Mouse (Mus musculus): ENCODE data around the gene Smchd1.
A peak's percentile ranks its signal among the peaks of the same experiment; 100 is the strongest.
"Not testable (repeated sequence)": the region's sequence is repeated elsewhere in the genome, so short reads cannot be mapped to it uniquely, and the experiment has no call there.

Smchd1 gene

DNA sequence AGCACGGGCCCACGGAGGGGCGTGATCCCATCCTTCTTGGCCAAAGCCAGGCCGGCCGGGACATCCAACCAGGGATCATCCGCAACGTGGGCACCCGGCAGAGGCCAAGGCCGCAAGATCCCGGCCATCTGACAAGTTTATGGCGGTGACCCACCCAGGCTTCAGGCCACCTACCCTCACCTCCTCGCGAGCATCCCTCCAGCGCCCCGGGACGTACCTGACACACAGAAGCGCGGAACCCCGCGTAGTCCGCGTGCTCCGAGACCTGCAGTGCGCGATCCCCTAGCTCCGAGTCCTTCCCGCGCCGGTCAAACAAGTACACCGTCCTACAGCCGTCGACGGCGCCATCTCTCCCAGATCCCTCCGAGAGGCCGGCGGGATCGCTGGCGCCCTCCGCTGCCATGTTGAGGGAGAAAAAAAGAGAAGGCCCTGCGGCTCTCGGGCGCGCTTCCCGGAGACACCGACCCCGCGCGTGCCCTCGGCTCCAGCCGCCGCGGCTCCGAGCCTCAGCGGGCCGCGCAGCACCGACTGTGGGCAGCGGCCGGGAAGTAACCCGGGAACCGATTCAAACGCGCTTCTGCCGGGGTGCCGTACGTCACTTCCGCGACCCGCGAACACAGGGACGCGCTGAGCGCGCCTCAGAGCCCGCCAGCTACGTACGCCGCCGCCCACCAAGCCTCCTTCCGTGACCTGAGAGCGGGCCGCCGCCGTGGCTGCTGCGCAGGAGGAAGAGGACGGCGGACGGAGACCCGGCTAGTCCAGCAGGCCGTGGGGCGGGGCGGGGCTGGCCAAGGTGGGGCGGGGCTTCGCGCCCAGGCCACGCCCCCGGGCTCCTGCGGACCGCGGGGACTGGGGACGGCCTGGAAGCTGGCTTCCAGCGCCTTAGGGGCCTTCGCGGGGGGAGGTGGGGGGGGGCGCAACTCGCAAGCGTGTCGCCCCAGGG, at the start of gene Smchd1:
TSS of gene Smchd1 (minus strand) at position 582 of the 943 bp plus-strand sequence.
- peak; percentile 85 to 92 for DNase-seq (ENCODE audit: low spot score in 2 of 2)

DNA sequence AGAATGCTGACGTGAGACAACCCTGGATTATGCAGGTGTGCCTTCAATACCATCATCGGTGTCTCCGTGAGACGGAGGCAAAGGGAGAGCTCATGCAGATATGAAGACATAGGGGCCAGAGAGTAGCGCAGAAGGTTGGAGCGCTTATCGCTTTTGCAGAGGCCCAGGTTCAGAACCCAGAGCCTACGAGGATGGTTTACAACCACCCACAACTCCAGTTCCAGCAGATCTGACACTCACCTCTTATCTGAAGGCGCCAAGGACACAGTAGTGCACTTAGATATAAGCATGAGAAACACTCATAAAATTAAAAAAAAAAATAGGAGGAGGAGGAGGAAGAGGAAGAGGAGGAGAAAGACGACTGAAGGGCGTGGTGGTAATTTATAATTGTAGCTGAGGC, 35.2 kb upstream of the Smchd1 start:
- no peak for DNase-seq (ENCODE audit: low spot score in 2 of 2)

DNA sequence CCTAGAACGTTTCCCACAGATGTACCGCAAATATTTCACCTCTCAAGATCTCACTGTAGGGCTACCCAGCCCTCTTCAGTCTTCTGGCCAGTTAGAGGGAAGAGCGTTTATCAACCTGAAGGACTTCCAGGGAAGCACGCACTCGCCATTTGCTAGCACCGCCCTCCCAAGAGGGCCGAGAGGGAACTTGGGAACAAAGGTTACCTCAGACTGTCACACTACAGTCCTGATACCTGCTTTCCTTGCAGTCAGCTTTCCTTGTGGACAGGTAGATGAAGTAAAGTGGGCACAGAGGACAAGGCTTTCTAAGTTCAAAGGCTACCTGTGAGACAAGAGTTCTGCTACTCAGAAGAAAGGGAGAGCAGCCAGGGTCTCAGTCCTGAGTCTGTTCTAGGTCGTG, 31.7 kb upstream of the Smchd1 start:
- no peak for DNase-seq (ENCODE audit: low spot score in 2 of 2)

DNA sequence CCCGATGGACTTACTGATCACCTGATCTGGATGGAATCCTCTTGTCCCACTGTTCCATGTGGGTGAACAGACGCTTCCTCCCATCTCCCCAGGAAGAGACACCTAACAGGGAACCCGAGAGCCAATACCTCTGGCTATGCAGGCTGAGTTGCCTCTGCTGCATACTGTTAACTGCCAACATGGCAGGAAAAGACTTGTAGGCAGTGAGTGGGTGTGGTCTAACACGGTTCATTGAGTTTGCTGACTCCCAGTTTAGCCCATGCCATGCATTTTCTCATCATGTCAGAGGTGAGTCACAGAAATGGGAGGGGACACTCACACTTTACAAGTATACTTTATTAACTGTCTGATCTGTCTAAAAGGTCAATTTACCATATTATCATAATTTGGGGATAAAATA, 20.6 kb upstream of the Smchd1 start:
- no peak for DNase-seq (ENCODE audit: low spot score in 2 of 2)

DNA sequence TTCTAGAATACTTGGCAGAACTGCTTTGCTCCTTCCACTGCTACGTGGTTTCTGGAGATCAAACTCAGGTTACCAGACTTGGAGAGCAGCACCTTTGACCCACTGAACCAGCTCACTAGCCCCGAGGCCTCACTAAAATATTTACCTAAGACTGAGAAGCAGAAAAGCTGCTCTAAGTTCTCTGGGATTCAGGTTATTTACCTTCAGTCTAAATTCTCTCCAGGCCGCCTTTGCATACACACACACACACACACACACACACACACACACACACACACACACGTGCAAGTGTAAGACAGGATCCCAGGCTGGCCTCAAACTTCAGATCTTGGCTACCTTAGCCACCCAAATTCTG, 16.2 kb upstream of the Smchd1 start:
- DNase-seq (ENCODE audit: low spot score in 2 of 2), result no peak

DNA sequence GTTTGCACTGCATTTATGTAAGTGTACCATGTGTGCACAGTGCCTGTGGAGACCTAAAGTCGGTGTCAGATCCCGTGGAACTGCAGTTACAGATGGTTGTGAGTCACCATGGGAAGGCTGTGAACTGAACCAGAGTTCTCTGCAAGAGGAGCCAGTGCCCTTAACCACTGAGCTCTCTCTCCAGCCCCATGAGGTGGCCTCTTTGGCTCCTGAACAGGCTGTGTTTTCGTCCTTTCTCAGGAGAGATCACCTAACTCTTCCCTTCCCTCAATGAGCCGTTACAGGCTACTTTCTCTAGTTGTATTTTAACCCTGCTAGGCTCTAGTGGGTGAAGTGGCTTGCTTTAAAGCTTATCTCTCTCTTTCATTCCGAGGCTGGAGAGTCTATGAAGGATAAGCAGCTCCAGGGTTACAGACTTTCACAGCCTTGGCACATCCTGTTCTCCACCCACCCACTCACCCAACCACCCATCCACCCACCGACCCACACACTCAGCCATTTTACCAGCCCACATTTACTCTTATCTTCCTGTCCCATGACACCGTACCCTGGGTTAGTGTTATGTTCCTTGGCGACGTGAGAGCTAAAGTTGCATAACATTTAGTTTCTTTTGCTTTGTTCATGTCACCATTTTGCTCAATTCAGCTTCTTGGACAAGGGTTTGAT, 15.7 kb upstream of the Smchd1 start:
- DNase-seq (ENCODE audit: low spot score in 2 of 2), result no peak

DNA sequence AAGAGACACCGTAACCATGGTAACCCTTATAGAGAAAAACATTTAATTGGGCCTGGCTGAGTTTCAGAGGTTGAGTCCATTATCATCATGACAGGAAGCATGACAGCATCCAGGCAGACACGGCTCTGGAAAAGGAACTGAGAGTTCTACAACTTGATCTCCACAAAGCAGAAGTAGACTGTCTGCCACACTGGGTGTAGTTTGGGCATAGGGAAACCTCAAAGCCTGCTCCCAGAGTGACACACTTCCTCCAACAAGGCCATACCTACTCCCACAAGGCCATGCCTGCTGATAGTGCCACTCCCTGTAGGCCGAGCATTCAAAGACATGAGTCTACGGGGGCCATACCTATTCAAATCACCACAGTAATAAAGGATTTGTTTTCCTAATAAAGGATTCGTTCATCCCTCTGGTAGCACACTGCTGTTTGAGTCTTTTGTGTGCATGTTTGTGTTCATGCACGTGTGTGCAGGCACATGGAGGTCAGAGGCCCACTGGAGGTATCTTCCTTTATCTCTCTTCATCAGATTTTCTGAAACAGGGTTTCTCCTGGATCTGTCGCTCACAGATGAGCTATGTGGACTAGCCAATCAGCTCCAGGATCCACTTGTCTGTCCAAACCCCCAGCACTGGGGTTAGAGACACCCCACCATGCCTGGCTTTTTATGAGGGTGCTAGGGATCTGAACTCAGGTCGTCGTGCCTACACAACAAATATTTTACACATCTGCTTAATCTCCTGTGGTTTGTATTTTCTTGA, 14.7 kb upstream of the Smchd1 start:
- no peak for DNase-seq (ENCODE audit: low spot score in 2 of 2)

DNA sequence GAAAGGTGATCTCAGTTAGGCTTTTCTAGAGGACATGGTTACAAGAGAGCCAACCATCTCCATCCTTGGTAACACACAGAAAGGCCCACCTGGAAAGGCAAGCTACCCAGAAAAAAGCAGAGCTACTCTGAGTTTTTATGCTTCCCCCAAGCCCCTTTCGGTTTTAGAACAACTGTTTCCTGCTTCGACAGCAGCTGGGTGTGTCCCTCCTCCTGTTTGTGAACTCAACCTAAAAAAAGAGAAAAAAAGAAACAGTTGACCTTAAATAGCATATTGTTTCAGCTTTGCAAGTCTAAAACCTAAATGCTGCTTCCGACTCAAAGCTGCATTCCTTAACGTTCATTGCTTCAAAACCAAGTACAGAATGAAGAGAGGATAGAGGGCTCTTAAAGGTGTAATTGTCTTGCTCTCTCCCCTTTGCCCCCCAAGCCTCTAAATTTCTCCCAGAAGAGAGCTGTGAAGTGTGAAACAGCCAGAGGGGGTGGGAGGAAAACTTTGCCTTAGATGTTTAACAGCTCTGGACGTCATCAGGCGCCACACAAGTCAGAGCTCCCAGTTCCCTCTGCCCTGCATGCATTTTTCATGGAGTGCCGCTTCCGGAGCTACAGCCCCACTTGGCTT, 11.2 kb upstream of the Smchd1 start:
- DNase-seq (ENCODE audit: low spot score in 2 of 2), result no peak

DNA sequence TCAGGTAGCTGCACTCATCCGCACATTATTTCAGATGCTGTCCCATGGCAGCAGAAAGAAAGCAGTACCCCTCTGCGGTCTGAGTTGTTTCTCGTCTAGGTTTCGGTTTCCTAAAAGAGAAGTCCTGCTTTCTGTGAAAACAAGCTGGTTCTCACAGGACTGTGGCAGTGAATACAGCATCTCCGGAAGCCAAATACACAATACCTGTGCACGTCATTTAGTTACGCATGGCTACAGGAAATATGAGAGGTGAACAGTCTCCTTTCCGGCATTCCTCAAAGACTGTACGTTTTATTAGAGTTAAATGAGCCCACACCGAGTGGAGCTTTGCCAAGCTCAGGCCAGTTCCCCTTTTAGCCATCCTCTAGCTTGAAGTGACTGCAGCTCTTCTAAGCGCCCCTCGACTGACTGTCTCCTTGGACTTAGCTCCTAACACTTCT, 10.7 kb upstream of the Smchd1 start:
- DNase-seq (ENCODE audit: low spot score in 2 of 2), result peak in 1 of 2 experiments; percentile 12

DNA sequence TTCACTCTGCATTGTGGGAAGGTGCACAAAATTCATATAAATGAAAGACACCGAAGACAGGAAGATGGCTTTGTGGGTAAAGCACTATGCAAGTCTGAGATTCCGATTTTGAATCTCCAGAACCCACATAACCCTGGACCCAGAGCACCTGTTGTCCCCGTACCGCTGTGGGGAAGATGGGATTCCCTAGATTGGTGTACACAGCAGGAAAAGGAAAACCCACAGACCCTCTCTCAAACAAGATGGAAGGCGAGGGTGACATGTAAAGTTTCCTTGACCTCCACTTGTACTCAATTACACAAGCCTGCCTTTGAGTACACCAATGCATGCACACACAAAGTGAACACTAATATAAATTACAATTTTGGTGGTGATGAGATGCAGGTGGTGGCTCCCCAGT, 9.6 kb upstream of the Smchd1 start:
- no peak for DNase-seq (ENCODE audit: low spot score in 2 of 2)

DNA sequence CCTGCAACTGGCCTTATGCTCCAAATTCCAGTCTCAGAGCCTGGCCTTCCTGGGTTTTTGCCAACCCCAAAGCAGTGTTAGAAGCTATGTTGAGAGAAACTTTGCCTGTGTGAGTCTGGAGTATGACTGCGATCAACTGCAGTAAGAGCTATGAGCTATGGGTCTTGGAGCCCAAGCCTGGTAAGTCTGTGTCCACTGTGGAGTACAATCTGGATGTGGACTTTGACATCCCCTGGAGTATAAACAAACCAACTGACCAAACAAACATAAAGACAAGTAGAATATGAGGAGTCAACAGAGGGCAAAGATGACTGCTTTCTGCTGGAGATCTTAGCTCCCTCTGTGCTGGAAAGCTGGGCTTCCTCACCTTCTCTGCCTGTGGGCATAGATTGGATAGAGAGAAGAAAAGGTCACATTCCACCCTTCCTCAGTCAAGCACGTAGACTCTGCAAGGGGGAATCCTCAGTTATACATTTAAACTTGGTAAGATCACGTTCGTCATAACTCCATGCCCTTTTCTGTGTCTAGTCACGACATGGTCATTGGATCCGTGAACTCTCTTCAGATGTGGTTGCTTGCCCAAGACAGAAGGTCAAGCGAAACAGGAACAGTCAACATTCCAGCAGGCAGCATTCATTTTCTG, 8.4 kb upstream of the Smchd1 start:
- DNase-seq (ENCODE audit: low spot score in 2 of 2), result no peak

DNA sequence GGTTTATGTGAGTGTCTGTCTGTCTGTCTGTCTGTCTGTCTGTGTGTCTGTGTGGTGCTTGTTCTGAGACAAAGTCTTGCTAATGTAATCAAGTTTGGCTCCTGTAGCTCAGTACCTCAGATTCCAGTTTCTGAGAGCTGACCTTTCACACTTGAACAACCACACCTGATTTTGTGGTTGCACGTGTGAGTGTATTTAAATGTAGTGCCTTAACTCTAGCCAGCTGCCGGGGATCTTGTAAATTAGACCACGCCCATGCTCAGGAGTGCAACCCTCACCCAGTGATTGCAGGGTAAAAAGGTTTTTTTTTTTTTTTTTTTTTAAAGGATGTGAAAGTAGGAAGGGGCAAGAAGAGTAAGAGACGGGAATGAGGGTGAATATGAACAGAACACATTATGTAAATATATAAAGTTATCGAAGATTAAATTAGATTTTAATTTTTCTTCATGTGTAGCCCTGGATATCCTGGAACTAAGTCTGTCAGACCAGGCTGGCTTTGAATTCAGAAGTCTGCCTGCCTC, 4.3 kb upstream of the Smchd1 start:
- no peak for DNase-seq (ENCODE audit: low spot score in 2 of 2)

DNA sequence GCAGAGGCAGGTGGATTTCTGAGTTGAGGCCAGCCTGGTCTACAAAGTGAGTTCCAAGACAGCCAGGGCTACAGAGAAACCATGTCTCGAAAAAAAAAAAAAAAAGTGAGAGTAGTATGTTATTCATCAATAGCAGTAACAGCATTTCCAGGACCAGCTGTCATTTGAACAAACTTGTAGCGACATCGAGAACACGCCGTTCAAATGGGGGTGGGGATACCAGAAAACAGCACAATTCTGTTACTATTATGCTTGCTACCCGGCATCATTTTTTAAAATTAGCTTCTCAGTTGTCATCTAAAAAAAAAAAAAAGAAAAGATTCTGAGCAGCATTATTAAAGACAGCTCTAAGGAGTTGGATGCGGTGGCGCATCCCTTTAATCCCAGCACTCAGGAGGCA, 2.3 kb upstream of the Smchd1 start:
- no peak for DNase-seq (ENCODE audit: low spot score in 2 of 2)

DNA sequence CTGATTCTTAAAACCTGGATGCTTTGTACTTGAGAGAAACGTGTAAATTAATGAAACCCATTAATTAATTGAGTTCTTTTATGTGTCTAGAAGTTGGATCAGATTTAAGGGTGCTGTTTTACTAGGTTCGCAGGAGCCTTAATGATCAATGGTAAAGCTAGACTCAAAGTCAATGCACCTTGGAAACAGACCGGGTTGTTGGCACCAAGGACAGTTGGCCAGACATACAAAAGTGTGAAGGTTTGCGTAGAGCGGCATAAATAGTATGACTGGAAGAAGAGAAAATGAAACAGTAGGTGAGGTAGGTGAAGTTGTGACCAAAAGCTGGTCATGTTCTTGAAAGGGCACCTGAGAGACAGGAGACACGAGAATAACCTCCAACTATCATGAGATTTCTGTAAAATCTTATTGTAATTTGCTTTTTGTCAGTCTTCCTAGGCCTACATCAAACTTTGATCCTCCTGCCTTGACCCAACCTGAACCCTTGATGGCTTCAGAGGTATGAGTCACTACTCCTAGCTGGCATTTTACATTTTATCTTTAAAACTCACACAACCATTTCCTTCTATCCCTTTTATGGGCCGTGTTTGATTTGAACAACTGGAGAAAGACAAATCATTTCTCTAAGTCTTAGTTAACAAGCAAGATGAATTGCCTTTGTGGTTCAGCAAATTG, 1.3 kb upstream of the Smchd1 start:
- DNase-seq (ENCODE audit: low spot score in 2 of 2), result no peak

DNA sequence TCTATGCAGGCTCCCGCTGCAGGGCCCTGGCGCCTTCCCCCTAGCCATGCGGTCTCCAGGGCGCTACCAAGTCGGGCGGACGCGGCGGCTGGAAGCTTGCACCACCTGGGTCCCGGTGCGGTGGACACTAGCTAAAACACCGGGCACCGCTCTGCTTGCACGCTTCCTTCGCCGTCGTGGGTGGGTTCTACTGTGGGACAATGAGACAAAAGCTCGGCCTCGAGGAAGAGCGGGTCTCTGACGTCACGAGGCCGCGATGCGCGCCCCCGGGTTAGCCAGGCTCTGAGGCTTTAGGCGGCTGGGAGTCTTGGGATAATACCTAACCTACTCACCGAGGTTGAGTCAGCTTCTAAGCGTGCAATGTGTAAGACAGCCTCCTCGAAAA, 554 bp upstream of the Smchd1 start:
- peak; percentile 58 to 71 for DNase-seq (ENCODE audit: low spot score in 2 of 2)

DNA sequence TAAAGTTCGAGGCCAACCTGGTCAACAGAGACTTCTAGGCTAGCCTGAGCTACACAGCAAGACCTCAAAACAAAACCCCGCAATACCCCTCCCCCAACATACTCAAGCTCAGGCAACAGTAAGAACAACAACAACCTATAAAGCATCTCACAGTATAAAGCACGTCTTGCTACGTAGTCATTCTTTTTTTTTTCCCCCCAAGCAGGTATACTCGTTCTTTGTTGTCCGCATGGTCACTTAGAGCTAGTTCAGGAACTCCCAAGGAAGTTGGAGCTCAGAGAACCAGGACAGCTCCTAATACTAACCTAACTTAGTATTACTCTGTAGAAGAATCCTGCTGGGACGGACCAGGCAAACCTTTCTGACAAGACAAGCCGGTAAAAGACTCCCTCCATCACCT, 1.0 kb downstream of the Smchd1 start:
- DNase-seq (ENCODE audit: low spot score in 2 of 2), result no peak

DNA sequence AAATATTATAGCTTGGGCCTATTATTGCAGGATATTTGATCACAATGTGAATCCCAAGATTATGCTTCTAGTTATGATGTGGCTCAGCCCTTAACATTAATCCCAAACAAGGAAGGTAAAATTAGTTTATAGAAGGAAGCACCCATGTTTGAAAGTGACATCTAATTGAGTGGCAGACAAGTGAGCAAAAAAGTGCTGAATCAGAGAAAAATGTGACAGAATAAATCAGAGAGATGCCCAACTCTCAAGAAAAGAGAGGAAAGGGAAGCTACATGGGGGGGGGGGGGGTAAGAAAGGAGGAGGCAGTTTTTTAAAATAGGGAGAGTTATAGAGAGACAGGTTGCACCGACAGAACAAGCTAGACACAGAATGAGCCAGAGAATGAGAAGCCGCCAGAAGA, 3.9 kb downstream of the Smchd1 start:
- DNase-seq (ENCODE audit: low spot score in 2 of 2), result no peak

DNA sequence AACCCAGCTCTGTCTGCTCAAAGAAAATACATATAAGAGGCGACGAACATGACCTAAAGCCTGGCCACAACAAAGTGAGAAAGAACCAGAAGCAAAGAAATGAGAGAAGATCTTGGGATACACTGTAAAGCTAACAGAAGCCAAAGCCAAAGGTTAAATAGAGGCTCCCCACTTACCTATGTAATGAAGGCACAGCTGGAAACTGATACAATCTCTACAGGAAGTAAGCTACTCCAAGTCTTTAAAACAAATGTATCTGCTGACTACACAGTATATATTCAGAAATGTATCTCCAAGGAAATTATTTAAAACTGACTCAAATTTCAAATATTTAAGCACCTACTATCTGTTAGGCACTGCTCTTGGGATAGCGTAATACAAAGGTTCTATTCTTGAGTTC, 14.8 kb downstream of the Smchd1 start:
- DNase-seq (ENCODE audit: low spot score in 2 of 2), result no peak

DNA sequence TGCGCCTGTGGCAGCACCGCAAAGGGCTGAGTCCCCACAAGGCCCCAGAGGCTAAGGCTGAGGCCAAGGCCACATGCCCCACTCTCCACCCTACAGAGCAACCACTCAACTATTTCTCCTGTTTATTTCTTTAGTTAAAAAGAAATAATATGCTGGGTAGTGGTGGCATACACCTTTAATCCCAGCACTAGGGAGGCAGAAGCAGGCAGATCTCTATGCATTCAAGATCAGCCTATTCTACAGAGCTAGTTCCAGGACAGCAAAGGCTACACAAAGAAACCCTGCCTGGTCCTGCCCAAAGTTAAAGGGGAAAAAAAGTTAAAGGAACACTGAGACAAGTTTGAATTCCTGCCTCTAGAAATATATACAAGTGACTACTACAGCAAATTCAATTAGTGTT, 15.3 kb downstream of the Smchd1 start, which contains the start of gene Gm4707:
TSS of gene Gm4707 (minus strand) at position 101 of the 400 bp plus-strand sequence.
- no peak for DNase-seq (ENCODE audit: low spot score in 2 of 2)

DNA sequence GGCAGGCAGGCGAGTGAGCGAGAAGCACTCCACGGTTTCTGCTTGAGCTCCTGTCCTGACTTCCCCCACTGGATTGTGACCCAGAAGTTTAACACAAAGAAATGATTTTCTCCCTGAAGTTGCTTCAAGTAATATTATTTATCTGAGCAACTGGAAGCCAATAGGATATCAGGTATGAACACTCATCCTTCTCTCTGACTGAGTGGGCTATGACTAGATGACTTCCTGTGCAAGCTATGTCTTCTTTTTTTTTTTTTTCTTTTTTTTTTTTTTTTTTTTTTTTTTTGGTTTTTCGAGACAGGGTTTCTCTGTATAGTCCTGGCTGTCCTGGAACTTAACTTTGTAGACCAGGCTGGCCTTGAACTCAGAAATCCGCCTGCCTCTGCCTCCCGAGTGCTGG, 17.8 kb downstream of the Smchd1 start:
- DNase-seq (ENCODE audit: low spot score in 2 of 2), result not testable (repeated sequence)

DNA sequence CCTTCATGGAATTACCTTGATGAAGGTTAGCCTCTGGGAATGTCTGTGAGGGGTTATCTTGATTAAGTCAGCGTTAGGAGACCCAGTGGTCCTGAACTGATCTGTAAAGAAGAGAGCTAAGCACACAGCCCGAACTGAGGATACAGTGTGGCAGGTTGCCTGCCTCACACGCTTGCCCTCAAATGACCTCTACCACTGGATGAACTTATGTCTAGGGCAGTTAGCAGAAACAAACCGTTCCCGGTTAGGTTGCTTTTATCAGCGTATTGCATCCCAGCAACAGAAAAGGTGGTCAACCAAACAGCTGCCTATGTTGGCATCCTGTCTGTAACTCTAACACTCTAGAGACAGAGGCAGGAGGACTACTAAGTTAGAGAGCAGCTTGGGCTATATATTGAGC, 30.0 kb downstream of the Smchd1 start:
- no peak for DNase-seq (ENCODE audit: low spot score in 2 of 2)

All from left cerebral cortex, adult 9 months (tissue).